Mouse (Mus musculus) bone marrow, adult 2 months (tissue): ENCODE measurements around the gene Amdhd2.

Experiments
- CTCF ChIP-seq: fragments of 200-500 bp; IDR thresholded peaks from 2 replicates; pipeline ENCODE4 v1.5.1; 2011; ENCODE audit warnings: low read length, control low read depth; ENCODE audit not compliant: control insufficient read depth, insufficient read depth
- POLR2A ChIP-seq: fragments of 200-500 bp; IDR thresholded peaks from 2 replicates; pipeline ENCODE4 v1.6.1; 2011; ENCODE audit warnings: low read depth, mild to moderate bottlenecking, control low read depth, low read length, borderline replicate concordance; ENCODE audit not compliant: control insufficient read depth

GRCm38 (mm10) chr17:24126801-24127200, 36.8 kb downstream of the Amdhd2 start:
- no peak for TF ChIP-seq CTCF
- TF ChIP-seq POLR2A: no peak
